Comparison of ENCODE assay signal across 11 mouse cellular contexts in the genomic region with DNA sequence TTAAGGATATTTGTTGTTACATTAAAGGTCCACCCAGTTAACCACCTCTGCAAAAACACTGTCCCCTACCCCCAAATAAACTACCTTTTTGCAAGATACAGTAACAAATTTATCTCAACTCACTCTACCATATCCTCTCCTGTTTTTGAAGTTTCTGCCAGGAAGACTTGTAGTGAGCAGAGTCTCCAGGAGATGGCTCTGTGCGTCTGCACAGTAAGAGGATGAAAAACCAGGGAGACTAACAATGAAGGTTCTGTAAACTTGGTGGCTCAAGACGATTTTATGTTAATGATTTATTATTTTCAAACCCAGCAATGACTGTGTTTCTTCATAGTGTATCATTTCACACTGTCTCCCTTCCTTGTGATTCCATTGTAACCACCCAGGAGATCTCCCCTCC. TPM values are rescaled to one million over a fixed set of nuclear protein-coding genes. Genes with fewer than 3 reads are reported as not detected.
DNase-seq lines count a peak whose midpoint lies in the region; ATAC-seq lines count a peak whose summit lies in the region.
"Had no signal": no experiment of that assay in that cellular context is flagged by ENCODE, and none has a peak within 500 bp of the region (broad histone marks: within the 10 kb centered on the region; RNA-seq: fewer than 3 reads in every experiment).

No protein-coding gene starts in this region.

- H3K4me2 ChIP-seq in forebrain, embryonic 16.5 days (ENCODE audit: low read length), result no peak overlapping the region
- H3K4me2 ChIP-seq in forebrain, embryonic 15.5 days (replicated peaks), result no peak overlapping the region
- H3K4me2 ChIP-seq: lung, embryonic 15.5 days; stomach, embryonic 15.5 days had no signal

- peak; percentile 17 for DNase-seq in right cerebral cortex, adult 18-20 months
- DNase-seq in right cerebral cortex, postnatal 25 days, result no peak
- DNase-seq in induced T-regulatory cell, adult 2 months (ENCODE audit: low read depth), result peak; percentile 34
- peak; percentile 26 for DNase-seq in retina, postnatal 1 day
- no peak for DNase-seq in gastrocnemius, postnatal 36 days
- no peak for DNase-seq in gastrocnemius, postnatal 4 days (ENCODE audit: low spot score in 2 of 2)

- H3K27ac ChIP-seq in forebrain, embryonic 16.5 days (ENCODE audit: low read length), result no peak overlapping the region
- no peak overlapping the region for H3K27ac ChIP-seq in forebrain, embryonic 15.5 days (replicated peaks)
- H3K27ac ChIP-seq: lung, embryonic 15.5 days; stomach, embryonic 15.5 days had no signal

- peak; percentile 40; the same call in 1 of the 2 replicates for ATAC-seq in forebrain, embryonic 16.5 days
- no peak for ATAC-seq in forebrain, embryonic 15.5 days (replicated peaks)

- no peak overlapping the region for H3K9ac ChIP-seq in forebrain, embryonic 16.5 days (replicated peaks; ENCODE audit: low read depth, low read length)
- H3K9ac ChIP-seq in forebrain, embryonic 15.5 days (replicated peaks), result no peak overlapping the region
- H3K9ac ChIP-seq: lung, embryonic 15.5 days; stomach, embryonic 15.5 days had no signal

- no peaks in the 10 kb centered on the region for H3K4me1 ChIP-seq in forebrain, embryonic 16.5 days (replicated peaks; ENCODE audit: control insufficient read depth, insufficient read depth, low read length)
- H3K4me1 ChIP-seq in forebrain, embryonic 15.5 days, result no peaks in the 10 kb centered on the region
- H3K4me1 ChIP-seq: lung, embryonic 15.5 days; stomach, embryonic 15.5 days had no signal

- no peaks in the 10 kb centered on the region for H3K27me3 ChIP-seq in forebrain, embryonic 16.5 days (replicated peaks; ENCODE audit: control insufficient read depth, insufficient read depth, low read length)
- H3K27me3 ChIP-seq in forebrain, embryonic 15.5 days, result no peaks in the 10 kb centered on the region
- H3K27me3 ChIP-seq: lung, embryonic 15.5 days; stomach, embryonic 15.5 days had no signal

- WGBS in forebrain, embryonic 16.5 days, result 8% methylated on average over 2 of the region's 2 CpGs
- WGBS in forebrain, embryonic 15.5 days, result 17% methylated on average over 2 of the region's 2 CpGs

- intact Hi-C loops in gastrocnemius, postnatal 36 days (cut with DNase I), result no loop called here

- H3K4me3 ChIP-seq in forebrain, embryonic 16.5 days (replicated peaks; ENCODE audit: low read length), result no peak overlapping the region
- no peak overlapping the region for H3K4me3 ChIP-seq in forebrain, embryonic 15.5 days
- H3K4me3 ChIP-seq: lung, embryonic 15.5 days; stomach, embryonic 15.5 days had no signal

- no peaks in the 10 kb centered on the region for H3K36me3 ChIP-seq in forebrain, embryonic 16.5 days (ENCODE audit: control insufficient read depth, insufficient read depth)
- H3K36me3 ChIP-seq in forebrain, embryonic 15.5 days, result no peaks in the 10 kb centered on the region
- H3K36me3 ChIP-seq: lung, embryonic 15.5 days; stomach, embryonic 15.5 days had no signal

- no peaks in the 10 kb centered on the region for H3K9me3 ChIP-seq in forebrain, embryonic 16.5 days (ENCODE audit: control insufficient read depth, low read length)
- H3K9me3 ChIP-seq in forebrain, embryonic 15.5 days, result no peaks in the 10 kb centered on the region
- H3K9me3 ChIP-seq: lung, embryonic 15.5 days; stomach, embryonic 15.5 days had no signal

RNA-seq across cellular contexts. Expression of a gene that starts 18.8 kb away (rescaled TPM):
- polyA plus RNA-seq in forebrain, embryonic 16.5 days (2015; fragmentation: Nextera tagmentation; extraction: Ambion mirVana), result not detected in 2 replicates
- polyA plus RNA-seq in forebrain, embryonic 15.5 days (2015; fragmentation: Nextera tagmentation; extraction: Ambion mirVana), result not detected in 2 replicates
- not detected for total RNA-seq in gastrocnemius, postnatal 36 days (2021)
- total RNA-seq in gastrocnemius, postnatal 4 days (2021), result not detected
- total RNA-seq: heart, adult 18-20 months had no signal
- polyA plus RNA-seq: lung, embryonic 15.5 days; stomach, embryonic 15.5 days had no signal

RNA-seq across cellular contexts. Expression of a gene that starts 22.7 kb away (rescaled TPM):
- 25.1 and 26.3 TPM in 2 replicates for polyA plus RNA-seq in forebrain, embryonic 16.5 days (2015; fragmentation: Nextera tagmentation; extraction: Ambion mirVana)
- 23.6 and 26.8 TPM in 2 replicates for polyA plus RNA-seq in forebrain, embryonic 15.5 days (2015; fragmentation: Nextera tagmentation; extraction: Ambion mirVana)
- under 1 TPM; 0.94 to 0.99 TPM for total RNA-seq in gastrocnemius, postnatal 36 days (2021)
- 1 to 10 TPM; 3.0 to 4.1 TPM for total RNA-seq in gastrocnemius, postnatal 4 days (2021)

RNA-seq across cellular contexts. Expression of a gene that starts 22.8 kb away (rescaled TPM):
- 1.3 and 2.3 TPM in 2 replicates for polyA plus RNA-seq in forebrain, embryonic 16.5 days (2015; fragmentation: Nextera tagmentation; extraction: Ambion mirVana)
- 1.1 and 1.6 TPM in 2 replicates for polyA plus RNA-seq in forebrain, embryonic 15.5 days (2015; fragmentation: Nextera tagmentation; extraction: Ambion mirVana)
- not detected for total RNA-seq in gastrocnemius, postnatal 36 days (2021)
- total RNA-seq in gastrocnemius, postnatal 4 days (2021), result under 1 TPM; 0.21 to 0.42 TPM
- total RNA-seq: heart, adult 18-20 months had no signal

RNA-seq across cellular contexts. Expression of a gene that starts 34.5 kb away (rescaled TPM):
- 15.7 and 20.6 TPM in 2 replicates for polyA plus RNA-seq in forebrain, embryonic 16.5 days (2015; fragmentation: Nextera tagmentation; extraction: Ambion mirVana)
- polyA plus RNA-seq in forebrain, embryonic 15.5 days (2015; fragmentation: Nextera tagmentation; extraction: Ambion mirVana), result 18.8 TPM in 2 replicates
- 1 to 10 TPM; 6.8 to 8.5 TPM for total RNA-seq in gastrocnemius, postnatal 36 days (2021)
- 10 to 100 TPM in 1 of 2 experiments, 1 to 10 TPM in 1; 9.0 to 11.8 TPM for total RNA-seq in gastrocnemius, postnatal 4 days (2021)

RNA-seq across cellular contexts. Expression of a gene that starts 34.6 kb away (rescaled TPM):
- 19.4 and 21.6 TPM in 2 replicates for polyA plus RNA-seq in forebrain, embryonic 16.5 days (2015; fragmentation: Nextera tagmentation; extraction: Ambion mirVana)
- 19.6 and 20.1 TPM in 2 replicates for polyA plus RNA-seq in forebrain, embryonic 15.5 days (2015; fragmentation: Nextera tagmentation; extraction: Ambion mirVana)
- total RNA-seq in gastrocnemius, postnatal 36 days (2021), result not detected
- under 1 TPM; 0.10 to 0.15 TPM for total RNA-seq in gastrocnemius, postnatal 4 days (2021)
- total RNA-seq: heart, adult 18-20 months had no signal

Comparison
In these comparisons a context has a peak if more than half of its experiments do, and no peak if none do; other contexts are left out.
1. DNase-seq: peak in right cerebral cortex, adult 18-20 months (single experiment), induced T-regulatory cell, adult 2 months (single experiment) and retina, postnatal 1 day (single experiment); none in right cerebral cortex, postnatal 25 days (single experiment), gastrocnemius, postnatal 36 days (0 of 2) and gastrocnemius, postnatal 4 days (0 of 2).